Mouse (Mus musculus) olfactory bulb, adult 2 months (tissue): ENCODE results near the gene Ccdc62. TPM values are rescaled to one million over a fixed set of nuclear protein-coding genes. Genes with fewer than 3 reads are reported as not detected.

Experiments used
- H3K27ac ChIP-seq: fragments of 200-500 bp; 2 replicates; pipeline ENCODE4 v1.5.1; 2012; ENCODE audit warnings: low read depth, low read length; ENCODE audit not compliant: insufficient read depth
- H3K4me1 ChIP-seq: fragments of 200-500 bp; 2 replicates; pipeline ENCODE4 v1.6.1; 2012; ENCODE audit warnings: low read length; ENCODE audit not compliant: control insufficient read depth, insufficient read depth
- H3K4me3 ChIP-seq: fragments of 200-500 bp; 2 replicates; pipeline ENCODE4 v1.5.1; 2012; ENCODE audit warnings: mild to moderate bottlenecking, low read depth, low read length, moderate library complexity; ENCODE audit not compliant: insufficient read depth
- CTCF ChIP-seq: fragments of 200-500 bp; IDR thresholded peaks from 2 replicates; pipeline ENCODE4 v1.5.1; 2012; ENCODE audit warnings: low read depth, mild to moderate bottlenecking, low read length, moderate library complexity; ENCODE audit not compliant: insufficient read depth
- POLR2A ChIP-seq: fragments of 200-500 bp; IDR thresholded peaks from 2 replicates; pipeline ENCODE4 v1.6.1; 2012; ENCODE audit warnings: mild to moderate bottlenecking, low read depth, low read length, moderate library complexity; ENCODE audit not compliant: insufficient read depth
- WGBS: fragments of 180-500 bp; shearing (Covaris S2); methylation state at CpG from one replicate; pipeline ENCODE4 v1.1.7; 2018; 5-methylcytosine and 5-hydroxymethylcytosine counted together
- polyA plus RNA-seq: library from polyadenylated mRNA; stranded (reverse); fragments of >200 nt; gene quantifications from 2 replicates; pipeline ENCODE4 v1.2.4, GENCODE M21; 2012; ENCODE audit warnings: low replicate concordance; ENCODE audit not compliant: missing spikeins, insufficient read depth, insufficient read length

The Ccdc62 gene
- polyA plus RNA-seq, 1 experiment = not detected

DNA sequence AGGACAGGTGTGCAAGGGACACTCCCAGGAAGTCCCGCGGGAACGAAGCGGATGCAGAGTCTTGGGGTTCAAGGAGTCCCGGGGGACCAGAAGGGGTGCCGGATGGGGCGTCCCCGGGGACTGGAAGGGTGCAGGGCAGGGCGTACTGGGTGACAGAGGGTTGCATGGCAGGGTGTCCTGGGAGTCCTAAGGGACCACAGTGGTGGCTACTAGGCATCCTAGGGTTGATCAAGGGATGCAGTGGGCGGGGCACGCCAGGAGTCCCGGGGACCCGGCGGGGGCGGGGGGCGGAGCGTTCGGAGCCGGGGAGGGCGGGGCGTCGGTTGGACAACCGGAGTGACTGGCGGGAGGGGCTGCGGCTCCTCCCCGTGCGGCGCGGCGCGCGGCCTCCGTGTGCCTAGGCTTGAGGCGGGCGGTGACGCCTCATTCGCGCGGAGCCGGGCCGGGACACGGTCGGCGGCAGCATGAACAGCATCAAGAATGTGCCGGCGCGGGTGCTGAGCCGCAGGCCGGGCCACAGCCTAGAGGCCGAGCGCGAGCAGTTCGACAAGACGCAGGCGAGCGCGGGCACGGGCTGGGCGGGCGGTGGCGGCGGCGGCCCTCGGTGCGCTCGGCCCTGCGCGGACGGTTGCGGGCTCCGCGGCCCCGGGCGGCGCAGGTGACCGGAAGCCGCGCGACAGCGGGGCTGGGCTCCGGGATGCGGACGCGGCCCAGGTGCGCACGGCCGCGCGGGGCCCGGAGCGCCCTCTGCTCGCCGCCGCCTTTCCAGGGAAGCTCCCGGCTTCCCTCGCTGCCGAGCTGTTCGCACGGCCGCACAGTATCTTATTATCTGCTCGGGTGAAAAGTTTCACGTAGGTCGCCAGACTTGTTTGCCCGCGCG lies 43.1 kb downstream of the Ccdc62 start, which contains the start of gene Hip1r:
TSS of gene Hip1r (plus strand) at position 330 of the 880 bp plus-strand sequence.
- H3K4me3 ChIP-seq = peak within 1 kb of the TSS; percentile 92
- H3K27ac ChIP-seq = peak within 1 kb of the TSS; percentile 56
- TF ChIP-seq POLR2A = peak; percentile 36; the same call in 1 of the 2 replicates
- TF ChIP-seq CTCF = no peak
- peaks cover 17% of the 10 kb centered on the region for H3K4me1 ChIP-seq
- WGBS = 2% methylated on average over 103 of the region's 106 CpGs

- TF ChIP-seq POLR2A (no peak; the same call in 1 of the 2 replicates), CTCF (no peak)
- Histone ChIP-seq H3K4me3 (peak overlapping the region; percentile 92), H3K4me1 (peaks cover 18% of the 10 kb centered on the region), H3K27ac (no peak overlapping the region; the same call in 1 of the 2 replicates)
- WGBS = 0% methylated on average over 14 of the region's 14 CpGs
These were observed 43.7 kb downstream of the Ccdc62 start for GRCm38 (mm10) chr5:123974179-123974485.

DNA sequence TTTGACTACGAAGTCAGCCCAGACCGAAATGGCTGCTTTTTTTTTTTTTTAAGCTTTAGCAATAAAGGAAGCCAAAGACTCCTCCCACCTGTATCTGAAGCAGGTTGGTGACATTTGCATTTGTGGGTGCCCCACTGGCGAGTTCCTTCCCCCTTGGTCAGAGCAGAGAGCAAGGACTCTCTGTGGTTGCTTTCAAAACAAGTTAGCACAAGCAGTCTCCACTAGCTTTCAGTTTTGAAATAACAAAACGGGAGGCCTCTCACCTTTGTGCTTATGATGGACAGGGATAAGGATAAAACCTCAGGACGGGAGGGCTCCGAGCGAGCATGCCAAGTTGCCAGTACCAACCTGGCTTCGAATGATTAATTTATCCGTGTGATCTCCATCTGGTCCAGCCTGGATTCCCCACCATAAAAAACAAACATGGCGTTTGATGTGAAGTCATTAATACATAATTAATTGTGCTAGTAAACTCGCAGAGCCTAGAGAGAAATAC lies 44.2 kb downstream of the Ccdc62 start:
- 28% methylated on average over 11 of the region's 11 CpGs for WGBS
- TF ChIP-seq POLR2A (no peak), CTCF (no peak)
- Histone ChIP-seq H3K27ac (no peak overlapping the region), H3K4me1 (peaks cover 20% of the 10 kb centered on the region), H3K4me3 (peak overlapping the region; percentile 92)

GRCm38 (mm10) chr5:123975668-123976180 lies 45.2 kb downstream of the Ccdc62 start:
- no peak overlapping the region for H3K4me3 ChIP-seq
- 62% methylated on average over 6 of the region's 6 CpGs for WGBS
- no peak for TF ChIP-seq CTCF
- TF ChIP-seq POLR2A = no peak
- no peak overlapping the region for H3K27ac ChIP-seq
- peaks cover 25% of the 10 kb centered on the region for H3K4me1 ChIP-seq

DNA sequence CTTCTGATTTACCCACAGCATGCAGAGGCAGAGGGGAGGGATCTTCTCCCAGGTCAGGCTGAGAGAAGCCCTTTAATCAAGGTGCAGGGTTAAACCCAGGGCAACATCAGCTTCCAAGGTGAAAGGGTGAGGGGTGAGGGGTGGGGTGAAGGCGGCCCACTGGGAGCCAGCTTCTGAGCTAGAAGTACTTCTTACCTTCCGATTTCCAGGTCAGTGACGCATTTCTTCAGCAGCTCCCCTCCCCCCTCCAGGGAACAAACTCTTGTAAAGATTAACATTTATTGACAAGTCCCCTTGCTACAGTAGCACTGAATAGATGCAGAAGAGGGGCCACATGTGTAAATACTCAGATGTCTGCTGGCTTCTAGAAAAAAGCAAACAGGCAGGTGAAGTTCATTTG lies 46.8 kb downstream of the Ccdc62 start:
- 85% methylated on average over 3 of the region's 3 CpGs for WGBS
- Histone ChIP-seq H3K4me3 (no peak overlapping the region), H3K4me1 (peaks cover 31% of the 10 kb centered on the region), H3K27ac (no peak overlapping the region)
- no peak for TF ChIP-seq CTCF
- TF ChIP-seq POLR2A = no peak

- TF ChIP-seq CTCF = no peak
- no peak for TF ChIP-seq POLR2A
- Histone ChIP-seq H3K4me1 (peaks cover 33% of the 10 kb centered on the region), H3K4me3 (no peak overlapping the region), H3K27ac (no peak overlapping the region)
- WGBS = 77% methylated on average over 5 of the region's 5 CpGs
These were observed 47.7 kb downstream of the Ccdc62 start for GRCm38 (mm10) chr5:123978131-123978530.

GRCm38 (mm10) chr5:123979221-123979979 lies 48.9 kb downstream of the Ccdc62 start:
- peaks cover 31% of the 10 kb centered on the region for H3K4me1 ChIP-seq
- no peak overlapping the region for H3K4me3 ChIP-seq
- WGBS = 85% methylated on average over 18 of the region's 18 CpGs
- TF ChIP-seq POLR2A (no peak), CTCF (no peak)
- H3K27ac ChIP-seq = no peak overlapping the region

DNA sequence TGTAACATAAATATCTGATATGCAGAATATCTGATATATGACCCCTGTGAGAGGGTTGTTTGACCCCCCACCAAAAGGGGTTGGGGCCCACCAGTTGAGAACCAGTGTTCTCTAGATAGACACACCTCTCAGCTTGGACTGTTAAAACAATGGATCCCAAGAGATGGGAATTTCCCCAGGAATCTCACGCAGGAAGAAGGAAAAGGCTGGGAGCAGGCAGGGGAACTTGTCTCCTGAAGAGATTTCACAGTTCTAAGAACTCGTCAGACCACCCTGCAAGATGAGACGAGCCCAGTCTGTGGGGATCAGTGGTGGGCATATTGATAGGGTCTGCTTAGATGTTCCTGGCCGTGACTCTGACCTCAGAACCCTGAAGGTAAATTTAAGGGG lies 49.5 kb downstream of the Ccdc62 start:
- 90% methylated on average over 4 of the region's 4 CpGs for WGBS
- H3K4me1 ChIP-seq = peaks cover 27% of the 10 kb centered on the region
- no peak overlapping the region for H3K4me3 ChIP-seq
- H3K27ac ChIP-seq = no peak overlapping the region
- no peak for TF ChIP-seq POLR2A
- no peak for TF ChIP-seq CTCF

DNA sequence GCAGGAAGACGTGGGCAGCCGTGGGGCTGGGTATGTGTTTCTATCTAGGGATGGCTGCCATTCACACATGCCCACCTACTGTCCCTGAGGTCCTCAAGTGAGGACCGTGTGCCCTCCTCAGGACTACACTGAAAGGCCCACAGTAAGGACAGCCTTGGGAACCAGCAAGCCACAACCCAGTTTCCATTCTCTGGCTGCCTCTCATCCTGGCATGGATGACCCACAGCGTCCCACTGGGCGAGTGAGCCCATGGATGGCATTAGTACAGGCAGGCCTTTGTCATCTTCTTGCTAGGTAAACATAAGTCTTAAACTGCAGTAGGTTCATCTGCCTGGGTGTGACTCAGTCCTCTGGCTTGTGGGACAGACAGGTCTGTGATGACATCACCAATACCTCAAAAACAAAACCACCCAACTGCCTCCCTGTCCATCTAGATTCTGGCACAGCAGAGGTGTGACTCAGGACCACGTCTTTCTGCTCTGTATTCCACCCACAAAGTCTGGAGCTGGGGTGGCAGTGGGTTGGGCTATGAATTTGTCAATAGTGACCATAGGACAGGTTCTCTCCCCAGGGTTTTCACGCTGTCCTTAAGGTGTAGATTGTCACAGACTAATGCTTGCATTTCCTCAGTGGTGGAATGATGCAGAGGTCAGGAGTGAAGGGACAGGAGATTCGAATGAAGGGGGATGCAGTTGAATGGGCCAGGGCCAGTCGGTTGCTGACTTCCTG lies 50.2 kb downstream of the Ccdc62 start:
- no peak for TF ChIP-seq CTCF
- no peak for TF ChIP-seq POLR2A
- H3K4me1 ChIP-seq = peaks cover 29% of the 10 kb centered on the region
- H3K4me3 ChIP-seq = no peak overlapping the region
- no peak overlapping the region for H3K27ac ChIP-seq
- 68% methylated on average over 9 of the region's 9 CpGs for WGBS
